Mouse (Mus musculus) E14TG2a.4 (cell line): Measurements from ENCODE around the gene Sema3b.

Experiments used
- CTCF ChIP-seq: conservative IDR thresholded peaks from 2 replicates; pipeline ENCODE4 v1.5.1; 2014; ENCODE audit warnings: low read length
- POU5F1 ChIP-seq: IDR thresholded peaks from 2 replicates; pipeline ENCODE4 v1.6.1; 2014; ENCODE audit warnings: low read length, borderline replicate concordance

DNA sequence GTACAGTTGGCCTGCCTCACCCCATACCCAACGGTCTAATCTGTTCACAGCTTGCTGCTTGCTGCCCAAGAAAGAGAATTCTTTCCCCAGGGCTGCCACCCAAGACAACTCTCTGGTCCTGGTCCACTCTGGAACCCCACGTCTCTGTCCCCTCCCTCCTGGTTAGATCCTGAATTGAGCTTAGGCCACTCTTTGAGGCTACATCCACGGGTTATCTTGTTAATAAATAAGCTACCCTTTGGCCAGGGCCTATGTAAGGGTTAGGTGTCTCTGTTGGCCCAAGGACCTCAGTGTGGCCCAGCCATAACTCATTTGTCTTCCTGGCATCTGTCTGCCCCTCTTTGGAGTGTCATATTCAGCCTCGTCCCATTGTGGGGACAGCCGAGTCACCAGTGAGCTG lies 10.6 kb downstream of the Sema3b start:
- TF ChIP-seq CTCF = no peak
- TF ChIP-seq POU5F1 = no peak
